Mouse (Mus musculus) C2C12 (cell line): ENCODE data around the gene Add1.

ENCODE experiments used
- CTCF ChIP-seq: IDR thresholded peaks from one replicate; pipeline ENCODE4 v1.5.1; 2011; ENCODE audit not compliant: control insufficient read depth, insufficient read depth, insufficient read length
- USF1 ChIP-seq: IDR thresholded peaks from one replicate; pipeline ENCODE4 v1.6.1; 2011; ENCODE audit warnings: low read depth, mild to moderate bottlenecking, control low read depth, moderate library complexity

DNA sequence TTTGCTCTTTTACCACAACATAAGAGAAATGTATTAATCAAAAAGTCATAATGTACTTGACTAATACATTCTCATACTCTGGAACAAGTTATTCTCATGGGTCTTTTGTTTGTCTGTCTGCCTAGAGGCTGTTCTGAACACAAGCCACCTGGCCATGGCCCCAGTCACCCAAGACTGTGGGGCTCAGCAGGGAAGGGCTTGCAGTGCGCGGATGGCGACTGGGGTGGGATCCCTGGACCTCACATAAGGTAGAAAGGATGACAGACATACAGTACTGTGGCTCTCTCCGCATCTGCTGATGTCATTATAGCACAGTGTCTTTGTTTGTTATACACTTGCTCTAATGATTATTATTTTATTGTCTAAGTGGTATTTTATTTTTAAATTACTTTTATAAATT, 17.2 kb downstream of the Add1 start:
- TF ChIP-seq CTCF (no peak), USF1 (no peak)
